Mouse (Mus musculus) cerebellum, adult 18-20 months (tissue): Measurements from ENCODE around the gene Amigo3.
A peak's percentile ranks its signal among the peaks of the same experiment; 100 is the strongest.

Experiments used
- DNase-seq, 2 experiments: peaks; one replicate each; pipeline ENCODE4 v3.0.0; 2021

Gene Amigo3

DNA sequence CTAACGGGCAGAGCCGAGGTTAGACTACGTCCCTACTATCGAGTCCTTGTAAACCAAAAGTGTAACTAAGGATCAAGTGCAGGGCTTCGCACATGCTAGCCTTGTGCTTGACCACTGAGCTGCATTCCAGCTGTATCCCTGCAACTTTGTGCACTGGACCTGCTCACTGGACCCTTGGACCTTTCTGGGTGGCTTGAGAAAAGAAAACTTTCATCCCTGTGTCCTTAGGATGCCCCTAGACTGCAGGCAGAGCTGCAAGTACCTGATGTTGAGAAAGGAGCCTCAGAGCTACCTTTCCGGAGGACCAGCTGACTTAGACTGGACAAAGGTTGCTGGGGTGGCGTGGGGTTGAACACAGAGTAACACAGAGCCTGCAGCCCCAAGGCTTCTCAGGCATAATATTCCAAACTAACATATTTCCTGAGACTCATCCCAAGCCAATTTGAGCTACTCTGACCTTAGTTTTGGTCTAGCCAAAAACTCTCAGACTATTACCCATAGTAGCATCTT lies 37.7 kb downstream of the Amigo3 start:
- DNase-seq, result no peak

DNA sequence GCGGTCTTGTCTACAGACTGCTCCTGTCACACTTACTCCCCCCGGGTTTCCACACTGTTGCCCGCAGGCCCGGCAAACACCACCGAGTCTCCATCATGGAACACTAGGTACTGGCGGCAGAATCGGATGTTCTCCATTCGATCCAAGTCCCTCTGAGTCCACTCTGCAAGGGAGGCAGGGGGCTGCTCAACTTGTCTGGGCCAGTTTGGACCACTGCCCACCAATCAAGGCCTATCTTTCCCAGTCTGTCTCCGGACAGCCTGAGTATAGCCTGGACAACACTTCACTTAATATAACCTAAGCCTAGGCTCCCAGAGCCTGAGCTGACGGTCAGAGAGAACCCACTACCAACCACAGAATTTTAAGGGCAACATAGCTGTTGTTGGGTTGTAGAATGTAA lies 40.6 kb downstream of the Amigo3 start:
- peak in 1 of 2 experiments; percentile 43 for DNase-seq

DNA sequence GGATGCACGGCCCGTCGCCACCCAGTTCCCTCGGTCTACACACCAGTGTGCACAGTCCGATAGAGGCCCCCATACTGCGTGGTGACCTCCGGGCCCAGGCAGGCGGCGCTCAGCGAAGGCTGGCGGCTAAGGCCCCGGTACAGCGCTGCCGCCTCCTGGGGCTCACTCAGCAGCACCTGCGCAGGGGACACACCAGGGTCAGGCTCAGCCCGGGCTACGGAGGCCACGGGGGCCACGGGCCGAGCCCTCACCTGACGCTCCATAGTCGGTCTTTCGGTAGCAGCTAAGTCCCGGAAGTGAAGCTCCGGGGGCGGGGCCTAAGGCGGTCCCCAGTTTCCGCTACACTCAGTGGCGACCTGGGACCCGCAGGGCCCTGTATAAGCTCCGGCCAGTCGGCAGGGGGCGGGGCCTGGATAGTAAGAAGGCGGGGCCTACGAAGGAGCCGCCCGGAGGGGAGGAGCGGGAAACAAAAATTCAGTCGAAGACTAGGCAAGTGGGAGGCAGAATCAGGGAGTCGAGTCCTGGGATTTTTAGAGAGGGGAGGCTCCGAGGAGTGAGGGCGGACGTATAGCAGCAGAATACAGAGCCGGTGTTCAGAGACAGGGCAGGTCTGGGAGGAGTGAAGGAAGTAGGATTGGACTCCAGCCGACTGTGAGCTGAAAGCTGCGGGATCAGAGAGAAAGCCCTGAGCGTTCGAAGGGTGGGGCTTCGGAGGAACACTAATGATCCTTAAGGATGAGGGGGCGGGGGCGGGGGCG lies 41.4 kb downstream of the Amigo3 start, which contains the start of gene Apeh:
Gene Apeh, minus strand, starts transcription at position 423 of the 758 bp plus-strand sequence.
- DNase-seq, result peak; percentile 94

DNA sequence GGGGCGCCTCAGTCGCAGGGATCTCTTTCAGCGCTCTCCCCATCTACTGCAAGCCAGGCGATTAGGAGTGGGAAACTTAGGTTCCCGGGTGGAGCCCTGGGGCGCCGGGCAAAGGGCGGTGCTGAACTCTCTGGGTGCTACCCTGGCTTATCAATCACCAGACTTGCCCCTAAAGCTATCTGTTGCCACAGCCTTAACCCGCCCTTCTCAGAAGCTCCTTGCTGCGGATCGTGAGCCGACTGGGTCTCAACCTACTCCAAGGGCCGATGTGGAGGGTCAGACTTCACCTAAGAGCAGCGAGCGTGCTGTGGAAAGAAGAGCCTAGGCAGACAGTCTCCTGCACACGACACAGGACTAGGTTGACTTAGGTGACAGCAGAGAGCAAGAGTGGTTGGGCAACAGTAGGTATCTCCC lies 42.0 kb downstream of the Amigo3 start:
- peak in 1 of 2 experiments; percentile 57 for DNase-seq

DNA sequence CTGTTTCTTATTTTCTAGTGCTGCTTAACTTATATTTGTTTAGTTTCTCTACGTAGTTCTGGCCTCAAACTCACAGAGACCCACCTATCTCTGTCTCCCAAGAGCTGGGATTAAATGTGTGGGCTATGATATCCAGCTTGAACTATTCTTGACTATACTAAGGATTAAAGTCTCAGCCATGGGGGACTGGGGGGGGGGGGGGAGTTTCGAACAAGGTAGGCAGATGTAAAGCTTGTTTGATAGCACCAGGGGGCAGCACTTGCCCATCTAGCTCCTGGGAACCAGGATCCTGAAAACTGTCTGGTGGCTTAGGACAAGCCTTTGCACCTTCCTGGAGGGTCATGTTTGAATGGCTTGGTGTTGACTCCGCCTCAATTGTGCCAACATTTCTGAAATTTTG lies 42.6 kb downstream of the Amigo3 start:
- DNase-seq, result peak; percentile 75 to 84

DNA sequence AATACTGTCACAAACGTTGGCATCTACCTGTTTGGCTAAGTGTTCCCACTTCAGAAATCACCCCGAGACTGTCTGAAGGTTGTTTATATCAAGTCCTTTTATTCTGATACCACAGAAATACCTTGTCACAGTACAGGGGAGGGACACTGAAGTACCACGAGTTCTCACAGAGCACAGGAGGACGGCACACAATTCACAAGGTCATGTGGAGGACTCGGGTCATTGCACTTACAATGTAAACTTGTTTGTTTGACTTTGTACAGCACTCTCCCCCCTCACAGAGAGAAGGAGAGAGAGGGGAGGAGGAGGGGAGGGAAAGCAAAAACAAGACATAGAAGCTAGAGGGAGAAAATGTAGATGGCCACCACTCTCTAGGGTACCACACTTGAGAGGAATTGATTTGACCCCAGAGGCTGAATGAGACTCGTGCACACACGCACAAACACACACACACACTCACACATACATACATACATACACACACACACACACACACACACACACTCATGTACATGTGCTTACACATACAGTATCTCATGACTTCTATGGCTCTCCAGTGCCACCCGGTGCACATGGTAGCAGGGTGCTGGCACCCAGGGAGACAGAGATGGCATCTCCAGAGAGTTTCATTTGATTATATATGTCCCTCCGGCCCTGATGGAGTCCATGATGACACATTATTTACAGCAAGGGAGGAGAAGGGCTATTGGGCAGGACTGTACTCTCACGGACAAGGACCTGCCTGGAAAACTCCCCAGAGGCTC lies 43.2 kb downstream of the Amigo3 start:
- no peak for DNase-seq

DNA sequence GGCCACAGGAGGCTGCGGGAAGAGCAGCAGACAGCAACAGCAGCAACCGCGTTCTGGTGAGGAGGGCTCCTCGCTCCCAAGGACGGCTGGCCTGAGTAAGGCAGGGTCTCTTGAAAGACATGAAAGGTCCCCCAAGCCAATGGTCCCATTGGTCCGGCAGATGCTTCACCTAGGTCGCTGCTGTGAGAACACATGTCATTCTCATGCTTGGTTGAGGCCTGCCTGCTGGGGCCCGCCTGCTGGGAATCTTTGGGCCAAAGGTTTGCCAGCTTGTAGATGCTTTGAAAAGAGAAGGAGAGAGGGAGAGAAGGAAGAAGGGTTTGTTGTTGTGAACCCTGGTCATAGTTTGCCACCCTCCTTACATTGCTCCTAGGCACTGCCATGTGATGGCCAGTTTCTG lies 46.7 kb downstream of the Amigo3 start:
- DNase-seq, result peak in 1 of 2 experiments; percentile 60

DNA sequence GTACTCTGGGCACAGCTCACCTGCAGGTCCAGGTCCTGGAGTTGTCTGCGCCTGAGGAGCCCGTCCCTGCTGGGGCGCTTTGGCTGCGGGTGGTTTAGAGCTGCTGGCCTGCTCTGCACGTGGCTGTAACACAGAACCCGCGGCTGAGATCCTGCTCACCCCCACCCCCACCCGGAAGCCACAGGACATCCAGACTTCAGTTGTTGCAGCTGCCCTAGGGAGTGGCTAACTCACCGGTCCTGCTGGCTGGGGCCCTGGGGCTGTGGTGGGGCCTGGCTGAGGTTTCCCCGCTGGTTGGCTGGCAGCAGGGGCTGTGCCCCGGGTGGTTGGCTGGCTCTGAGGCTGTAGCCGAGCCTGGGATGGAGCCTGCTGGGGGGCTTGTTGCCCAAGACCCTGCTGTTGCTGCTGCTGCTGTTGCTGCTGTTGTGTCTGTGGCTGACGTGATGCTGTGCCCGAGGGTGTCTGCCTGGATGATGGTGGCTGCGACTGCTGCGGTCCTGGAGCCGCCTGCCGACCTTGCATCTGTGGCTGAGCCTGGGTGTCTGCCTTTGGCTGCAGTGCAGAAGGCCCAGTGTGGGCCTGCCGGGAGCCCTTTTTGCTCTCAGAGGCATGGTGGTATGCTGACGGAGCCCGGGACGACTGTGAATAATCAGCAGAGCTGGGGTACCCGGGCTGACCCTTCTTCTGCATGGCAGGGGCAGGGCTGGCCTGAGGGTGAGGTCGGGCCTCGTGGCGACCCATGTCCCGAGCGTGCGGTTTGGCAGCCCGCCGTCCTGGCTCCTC lies 52.0 kb downstream of the Amigo3 start:
- DNase-seq, result peak; percentile 45 to 71
